Mouse (Mus musculus): ENCODE measurements around the gene Ubfd1. TPM values are rescaled to one million over a fixed set of nuclear protein-coding genes. Genes with fewer than 3 reads are reported as not detected.

Gene Ubfd1
- polyA plus RNA-seq, 1 experiment from 2014 or later = 65.6 TPM

GRCm38 (mm10) chr7:122045181-122045634 lies 21.8 kb upstream of the Ubfd1 start:
- H3K9ac ChIP-seq (replicated peaks; ENCODE audit: low read depth, low read length) = no peak overlapping the region
- ATAC-seq = no peak
- no peaks in the 10 kb centered on the region for H3K27me3 ChIP-seq (replicated peaks; ENCODE audit: control insufficient read depth, insufficient read depth, low read length)
- no peak overlapping the region for H3K27ac ChIP-seq (ENCODE audit: low read length)
- no peaks in the 10 kb centered on the region for H3K9me3 ChIP-seq (ENCODE audit: control insufficient read depth, low read length)
- H3K36me3 ChIP-seq (ENCODE audit: control insufficient read depth, insufficient read depth) = peaks cover 6% of the 10 kb centered on the region; the same call in 1 of the 2 replicates
- H3K4me1 ChIP-seq (replicated peaks; ENCODE audit: control insufficient read depth, insufficient read depth, low read length) = no peaks in the 10 kb centered on the region
- WGBS = 89% methylated on average over 4 of the region's 4 CpGs
- H3K4me2 ChIP-seq (ENCODE audit: low read length) = no peak overlapping the region
- no peak overlapping the region for H3K4me3 ChIP-seq (replicated peaks; ENCODE audit: low read length)

DNA sequence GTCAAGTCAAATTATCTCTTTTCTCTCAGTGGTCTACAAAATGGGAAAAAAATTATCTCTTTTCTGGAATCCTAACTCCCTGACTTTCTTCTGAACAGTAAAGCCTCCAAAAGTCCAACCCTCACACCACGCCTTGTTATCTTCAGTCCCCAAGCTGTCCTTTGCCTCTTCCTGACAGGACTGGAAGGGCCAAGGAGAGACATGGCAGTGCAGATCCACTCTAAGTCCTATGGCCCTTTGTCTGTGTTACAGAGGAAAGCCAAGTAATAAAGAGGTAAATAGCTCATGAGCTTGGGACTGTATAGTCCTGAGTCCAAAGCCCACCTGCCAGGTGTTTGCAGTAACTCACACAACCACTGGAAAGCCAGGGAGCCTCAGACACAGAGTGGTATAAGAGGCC lies 21.3 kb upstream of the Ubfd1 start:
- Histone ChIP-seq H3K4me1 (replicated peaks; ENCODE audit: control insufficient read depth, insufficient read depth, low read length) (no peaks in the 10 kb centered on the region), H3K4me3 (replicated peaks; ENCODE audit: low read length) (no peak overlapping the region), H3K27me3 (replicated peaks; ENCODE audit: control insufficient read depth, insufficient read depth, low read length) (no peaks in the 10 kb centered on the region), H3K27ac (ENCODE audit: low read length) (no peak overlapping the region), H3K4me2 (ENCODE audit: low read length) (no peak overlapping the region), H3K9me3 (ENCODE audit: control insufficient read depth, low read length) (no peaks in the 10 kb centered on the region), H3K36me3 (ENCODE audit: control insufficient read depth, insufficient read depth) (peaks cover 6% of the 10 kb centered on the region; the same call in 1 of the 2 replicates), H3K9ac (replicated peaks; ENCODE audit: low read depth, low read length) (no peak overlapping the region)
- 85% methylated on average over 1 of the region's 1 CpGs for WGBS
- ATAC-seq = no peak

- Histone ChIP-seq H3K4me3 (replicated peaks; ENCODE audit: low read length) (no peak overlapping the region), H3K9me3 (ENCODE audit: control insufficient read depth, low read length) (no peaks in the 10 kb centered on the region), H3K36me3 (ENCODE audit: control insufficient read depth, insufficient read depth) (peaks cover 8% of the 10 kb centered on the region; the same call in 1 of the 2 replicates), H3K4me1 (replicated peaks; ENCODE audit: control insufficient read depth, insufficient read depth, low read length) (no peaks in the 10 kb centered on the region), H3K4me2 (ENCODE audit: low read length) (no peak overlapping the region), H3K27ac (ENCODE audit: low read length) (no peak overlapping the region), H3K27me3 (replicated peaks; ENCODE audit: control insufficient read depth, insufficient read depth, low read length) (no peaks in the 10 kb centered on the region), H3K9ac (replicated peaks; ENCODE audit: low read depth, low read length) (no peak overlapping the region)
- 81% methylated on average over 2 of the region's 2 CpGs for WGBS
- ATAC-seq = no peak
These were observed 20.2 kb upstream of the Ubfd1 start for GRCm38 (mm10) chr7:122046813-122047212.

DNA sequence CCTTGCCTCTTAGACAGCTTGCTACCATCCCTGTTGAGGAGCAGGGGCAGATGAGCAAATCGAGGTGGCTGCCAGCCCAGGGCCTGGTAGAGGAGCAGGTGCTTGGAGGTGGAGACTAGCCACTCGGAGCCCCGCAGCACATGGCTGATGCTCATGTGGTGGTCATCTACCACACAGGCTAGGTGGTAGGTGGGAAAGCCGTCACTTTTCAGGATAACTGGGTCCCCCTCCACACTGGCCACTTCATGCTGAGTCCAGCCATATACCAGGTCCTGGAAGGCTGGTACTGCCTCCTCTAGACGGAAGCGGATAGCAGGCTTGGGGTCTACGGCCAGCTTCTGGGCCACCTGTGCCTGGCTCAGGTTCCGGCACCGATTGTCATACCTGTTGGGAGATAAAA lies 18.8 kb upstream of the Ubfd1 start:
- Histone ChIP-seq H3K4me1 (replicated peaks; ENCODE audit: control insufficient read depth, insufficient read depth, low read length) (no peaks in the 10 kb centered on the region), H3K27me3 (replicated peaks; ENCODE audit: control insufficient read depth, insufficient read depth, low read length) (no peaks in the 10 kb centered on the region), H3K9me3 (ENCODE audit: control insufficient read depth, low read length) (no peaks in the 10 kb centered on the region), H3K36me3 (ENCODE audit: control insufficient read depth, insufficient read depth) (0 out of 2 replicates have a peak, but pooled peaks cover 8% of the 10 kb centered on the region), H3K9ac (replicated peaks; ENCODE audit: low read depth, low read length) (no peak overlapping the region), H3K4me2 (ENCODE audit: low read length) (no peak overlapping the region), H3K4me3 (replicated peaks; ENCODE audit: low read length) (no peak overlapping the region), H3K27ac (ENCODE audit: low read length) (no peak overlapping the region)
- WGBS = 97% methylated on average over 9 of the region's 9 CpGs
- no peak for ATAC-seq

- 89% methylated on average over 1 of the region's 1 CpGs for WGBS
- Histone ChIP-seq H3K9ac (replicated peaks; ENCODE audit: low read depth, low read length) (no peak overlapping the region), H3K4me2 (ENCODE audit: low read length) (no peak overlapping the region), H3K27me3 (replicated peaks; ENCODE audit: control insufficient read depth, insufficient read depth, low read length) (no peaks in the 10 kb centered on the region), H3K4me3 (replicated peaks; ENCODE audit: low read length) (no peak overlapping the region), H3K9me3 (ENCODE audit: control insufficient read depth, low read length) (no peaks in the 10 kb centered on the region), H3K36me3 (ENCODE audit: control insufficient read depth, insufficient read depth) (peaks cover 10% of the 10 kb centered on the region; the same call in 1 of the 2 replicates), H3K27ac (ENCODE audit: low read length) (no peak overlapping the region), H3K4me1 (replicated peaks; ENCODE audit: control insufficient read depth, insufficient read depth, low read length) (no peaks in the 10 kb centered on the region)
- no peak for ATAC-seq
These were observed 16.1 kb upstream of the Ubfd1 start for GRCm38 (mm10) chr7:122050834-122051233.

GRCm38 (mm10) chr7:122056633-122057032 lies 10.3 kb upstream of the Ubfd1 start:
- Histone ChIP-seq H3K4me2 (ENCODE audit: low read length) (no peak overlapping the region), H3K27me3 (replicated peaks; ENCODE audit: control insufficient read depth, insufficient read depth, low read length) (no peaks in the 10 kb centered on the region), H3K4me1 (replicated peaks; ENCODE audit: control insufficient read depth, insufficient read depth, low read length) (no peaks in the 10 kb centered on the region), H3K4me3 (replicated peaks; ENCODE audit: low read length) (no peak overlapping the region), H3K36me3 (ENCODE audit: control insufficient read depth, insufficient read depth) (peaks cover 2% of the 10 kb centered on the region; the same call in 1 of the 2 replicates), H3K27ac (ENCODE audit: low read length) (no peak overlapping the region), H3K9ac (replicated peaks; ENCODE audit: low read depth, low read length) (no peak overlapping the region), H3K9me3 (ENCODE audit: control insufficient read depth, low read length) (no peaks in the 10 kb centered on the region)
- ATAC-seq = no peak
- WGBS = 93% methylated on average over 5 of the region's 5 CpGs

- H3K4me3 ChIP-seq (replicated peaks; ENCODE audit: low read length) = no peak overlapping the region
These were observed 1.3 kb upstream of the Ubfd1 start for GRCm38 (mm10) chr7:122065656-122066055.

DNA sequence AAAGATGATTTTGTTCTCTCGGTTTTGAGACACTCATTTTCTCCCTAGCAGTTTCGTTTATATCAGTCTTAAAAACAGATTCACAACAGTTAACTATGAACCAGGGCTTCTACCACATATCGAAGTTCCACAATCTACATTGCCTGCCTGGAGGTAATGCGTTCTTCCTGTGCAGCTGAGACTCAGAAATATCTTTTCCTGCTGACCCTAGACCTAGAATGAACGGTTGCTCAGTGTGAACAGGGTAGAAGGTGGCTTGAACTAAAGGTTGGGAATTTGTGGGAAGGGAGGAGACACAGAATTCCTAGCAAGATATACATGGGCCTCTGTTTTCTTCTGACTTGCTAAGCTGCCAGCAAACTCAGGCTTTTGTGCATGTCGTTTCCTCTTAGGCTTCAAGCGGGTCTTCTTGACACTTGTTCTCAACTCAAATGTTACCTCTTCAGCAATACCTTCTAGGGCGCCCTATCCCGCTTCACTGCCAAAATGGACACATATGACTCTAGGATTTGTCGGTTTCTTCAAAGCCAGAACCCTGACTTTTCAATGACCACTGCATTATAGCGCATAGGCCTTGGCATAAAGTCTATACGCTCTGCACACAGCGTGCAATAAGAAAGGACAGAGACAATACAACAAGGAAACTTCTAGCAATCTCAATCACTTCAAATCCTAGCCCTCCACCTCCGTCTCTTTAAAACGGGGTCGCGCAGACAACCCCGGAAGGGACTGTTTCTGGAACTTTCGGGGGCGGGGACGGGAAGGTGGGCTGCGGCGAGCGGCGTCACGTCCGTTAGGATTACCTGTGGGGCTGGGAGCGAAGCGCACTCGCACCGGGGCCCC lies 652 bp upstream of the Ubfd1 start:
- H3K27me3 ChIP-seq (replicated peaks; ENCODE audit: control insufficient read depth, insufficient read depth, low read length) = no peaks in the 10 kb centered on the region
- peaks cover 2% of the 10 kb centered on the region; the same call in 1 of the 2 replicates for H3K36me3 ChIP-seq (ENCODE audit: control insufficient read depth, insufficient read depth)
- H3K9ac ChIP-seq (replicated peaks; ENCODE audit: low read depth, low read length) = peak overlapping the region; percentile 91
- peak overlapping the region; percentile 87 for H3K4me3 ChIP-seq (replicated peaks; ENCODE audit: low read length)
- H3K9me3 ChIP-seq (ENCODE audit: control insufficient read depth, low read length) = no peaks in the 10 kb centered on the region
- ATAC-seq = peak; percentile 62
- peak overlapping the region; percentile 77 for H3K4me2 ChIP-seq (ENCODE audit: low read length)
- H3K27ac ChIP-seq (ENCODE audit: low read length) = peak overlapping the region; percentile 98
- 18% methylated on average over 31 of the region's 31 CpGs for WGBS
- peaks cover 26% of the 10 kb centered on the region for H3K4me1 ChIP-seq (replicated peaks; ENCODE audit: control insufficient read depth, insufficient read depth, low read length)

More at GRCm38 (mm10) chr7:122065656-122066055, 1.3 kb upstream of the Ubfd1 start:
- H3K4me1 ChIP-seq (replicated peaks; ENCODE audit: control insufficient read depth, insufficient read depth, low read length) = peaks cover 26% of the 10 kb centered on the region
- peaks cover 1% of the 10 kb centered on the region; the same call in 1 of the 2 replicates for H3K36me3 ChIP-seq (ENCODE audit: control insufficient read depth, insufficient read depth)
- ATAC-seq = no peak
- no peaks in the 10 kb centered on the region for H3K27me3 ChIP-seq (replicated peaks; ENCODE audit: control insufficient read depth, insufficient read depth, low read length)
- no peaks in the 10 kb centered on the region for H3K9me3 ChIP-seq (ENCODE audit: control insufficient read depth, low read length)
- peak overlapping the region; percentile 77; the same call in 1 of the 2 replicates for H3K4me2 ChIP-seq (ENCODE audit: low read length)
- H3K9ac ChIP-seq (replicated peaks; ENCODE audit: low read depth, low read length) = no peak overlapping the region
- 69% methylated on average over 1 of the region's 1 CpGs for WGBS
- no peak overlapping the region for H3K27ac ChIP-seq (ENCODE audit: low read length)

DNA sequence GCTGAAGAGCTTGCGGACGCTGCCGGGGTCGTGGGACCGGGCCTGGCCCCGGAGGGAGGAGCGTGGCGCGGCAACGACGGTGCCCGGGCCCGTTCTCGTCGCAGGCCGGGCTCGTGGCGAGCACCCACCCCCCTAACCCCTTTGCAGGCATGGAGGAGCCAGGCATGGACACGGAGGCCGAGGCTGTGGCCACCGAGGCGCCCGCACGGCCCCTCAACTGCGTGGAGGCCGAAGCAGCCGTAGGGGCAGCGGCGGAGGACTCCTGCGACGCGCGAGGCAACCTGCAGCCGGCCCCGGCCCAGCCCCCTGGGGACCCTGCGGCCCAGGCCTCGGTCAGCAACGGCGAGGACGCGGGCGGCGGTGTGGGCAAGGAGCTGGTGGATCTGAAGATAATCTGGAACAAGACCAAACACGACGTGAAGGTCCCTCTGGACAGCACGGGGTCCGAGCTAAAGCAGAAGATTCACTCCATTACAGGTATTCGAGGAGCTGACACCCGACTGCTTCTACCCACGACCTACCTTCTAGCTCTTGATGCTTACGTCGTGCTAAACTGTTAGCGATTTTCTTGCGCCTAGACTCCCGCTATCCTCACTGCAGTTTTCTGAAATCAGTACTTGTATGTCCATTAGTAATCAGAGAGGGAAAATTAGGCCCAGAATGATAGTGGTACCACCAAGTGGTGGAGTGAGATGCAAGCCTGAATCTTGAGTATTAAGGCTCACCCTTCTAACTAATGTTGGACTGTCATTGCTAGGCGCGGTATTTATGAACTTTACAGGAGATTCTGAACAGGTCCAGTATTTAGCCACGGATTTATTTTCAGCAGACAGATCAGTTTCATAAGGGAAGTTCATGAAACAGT lies 774 bp downstream of the Ubfd1 start:
- Histone ChIP-seq H3K9me3 (ENCODE audit: control insufficient read depth, low read length) (no peaks in the 10 kb centered on the region), H3K9ac (replicated peaks; ENCODE audit: low read depth, low read length) (peak overlapping the region; percentile 91), H3K4me1 (replicated peaks; ENCODE audit: control insufficient read depth, insufficient read depth, low read length) (peaks cover 26% of the 10 kb centered on the region), H3K4me3 (replicated peaks; ENCODE audit: low read length) (peak overlapping the region; percentile 87), H3K27ac (ENCODE audit: low read length) (peak overlapping the region; percentile 98), H3K4me2 (ENCODE audit: low read length) (peak overlapping the region; percentile 72), H3K36me3 (ENCODE audit: control insufficient read depth, insufficient read depth) (peaks cover 15% of the 10 kb centered on the region), H3K27me3 (replicated peaks; ENCODE audit: control insufficient read depth, insufficient read depth, low read length) (no peaks in the 10 kb centered on the region)
- 2% methylated on average over 57 of the region's 58 CpGs for WGBS
- peak; percentile 30 for ATAC-seq

All from forebrain, embryonic 16.5 days (tissue).